Mouse (Mus musculus): Measurements from ENCODE around the gene Gli3. TPM values are rescaled to one million over a fixed set of nuclear protein-coding genes. Genes with fewer than 3 reads are reported as not detected.
A peak's percentile ranks its signal among the peaks of the same experiment; 100 is the strongest.

Gene Gli3
- polyA plus RNA-seq, 1 experiment from 2014 or later = 54.3 TPM

- no peak overlapping the region for H3K4me2 ChIP-seq (replicated peaks)
- H3K4me1 ChIP-seq = 0 out of 2 replicates have a peak, but pooled peaks cover 3% of the 10 kb centered on the region
- no peaks in the 10 kb centered on the region for H3K9me3 ChIP-seq
- no peaks in the 10 kb centered on the region for H3K27me3 ChIP-seq
- no peak overlapping the region for H3K4me3 ChIP-seq
- no peak for ATAC-seq (ENCODE audit: low FRiP score, low read depth)
- WGBS = 92% methylated on average over 4 of the region's 4 CpGs
- no peak overlapping the region for H3K9ac ChIP-seq
- H3K36me3 ChIP-seq = peaks cover 32% of the 10 kb centered on the region
- no peak overlapping the region for H3K27ac ChIP-seq
Observed at GRCm38 (mm10) chr13:15677106-15677760, 214.2 kb downstream of the Gli3 start.

- H3K4me3 ChIP-seq = no peak overlapping the region
Observed at GRCm38 (mm10) chr13:15681530-15681929, 218.5 kb downstream of the Gli3 start.

GRCm38 (mm10) chr13:15683006-15683405 lies 220.0 kb downstream of the Gli3 start:
- no peaks in the 10 kb centered on the region for H3K27me3 ChIP-seq
- 70% methylated on average over 1 of the region's 1 CpGs for WGBS

More at GRCm38 (mm10) chr13:15681530-15681929, 218.5 kb downstream of the Gli3 start:
- 0 out of 2 replicates have a peak, but pooled peaks cover 3% of the 10 kb centered on the region for H3K4me1 ChIP-seq
- H3K36me3 ChIP-seq = peaks cover 34% of the 10 kb centered on the region
- no peak for ATAC-seq (ENCODE audit: low FRiP score, low read depth)
- no peak overlapping the region for H3K9ac ChIP-seq
- H3K4me2 ChIP-seq (replicated peaks) = no peak overlapping the region
- no peaks in the 10 kb centered on the region for H3K27me3 ChIP-seq
- no peak overlapping the region for H3K27ac ChIP-seq
- no peaks in the 10 kb centered on the region for H3K9me3 ChIP-seq
- 97% methylated on average over 1 of the region's 1 CpGs for WGBS

DNA sequence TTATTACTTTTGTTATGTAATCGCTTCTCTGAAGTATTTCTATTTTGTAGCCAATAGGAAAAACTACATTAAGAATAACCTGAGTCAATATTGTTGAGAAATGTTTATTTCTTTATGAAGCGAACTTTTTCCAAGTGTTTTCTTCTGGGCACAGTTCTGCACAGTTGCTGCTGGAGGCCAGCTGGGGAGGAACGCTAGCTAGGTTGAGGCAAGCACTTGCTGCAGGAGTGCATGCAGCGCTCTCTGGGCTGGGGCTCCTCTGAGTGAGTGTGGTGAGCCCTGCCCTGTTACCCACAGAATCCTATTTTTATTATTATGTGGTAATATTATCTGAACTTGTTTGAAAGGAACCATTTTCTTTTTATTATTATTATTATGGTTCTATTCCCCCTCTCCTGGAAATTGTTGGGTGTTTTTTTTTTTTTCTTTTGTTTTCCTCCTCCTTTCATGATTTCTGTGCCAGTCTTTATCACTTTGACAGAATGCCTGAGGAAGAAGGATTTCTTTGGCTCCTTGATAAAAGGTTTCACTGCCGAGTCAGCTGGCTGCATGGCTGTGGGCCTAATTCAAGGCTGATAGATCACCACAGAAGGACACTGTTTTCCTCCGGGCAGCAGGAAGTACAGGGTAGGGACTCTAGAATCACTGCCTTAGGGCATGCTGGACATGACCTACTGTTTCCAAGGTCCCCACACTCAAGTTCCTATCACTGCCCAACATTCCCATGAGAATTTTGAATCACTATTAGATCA lies 225.2 kb downstream of the Gli3 start:
- no peaks in the 10 kb centered on the region for H3K27me3 ChIP-seq
- no peak overlapping the region for H3K4me2 ChIP-seq (replicated peaks)
- no peaks in the 10 kb centered on the region for H3K9me3 ChIP-seq
- no peak overlapping the region for H3K27ac ChIP-seq
- WGBS = 83% methylated on average over 6 of the region's 6 CpGs
- H3K4me3 ChIP-seq = no peak overlapping the region
- no peak for ATAC-seq (ENCODE audit: low FRiP score, low read depth)
- no peak overlapping the region for H3K9ac ChIP-seq
- peaks cover 8% of the 10 kb centered on the region; the same call in 1 of the 2 replicates for H3K36me3 ChIP-seq
- peaks cover 7% of the 10 kb centered on the region; the same call in 1 of the 2 replicates for H3K4me1 ChIP-seq

More at GRCm38 (mm10) chr13:15683006-15683405, 220.0 kb downstream of the Gli3 start:
- Histone ChIP-seq H3K4me1 (no peaks in the 10 kb centered on the region), H3K36me3 (peaks cover 29% of the 10 kb centered on the region), H3K9ac (no peak overlapping the region), H3K27ac (no peak overlapping the region), H3K4me2 (replicated peaks) (no peak overlapping the region), H3K9me3 (no peaks in the 10 kb centered on the region), H3K4me3 (no peak overlapping the region)
- no peak for ATAC-seq (ENCODE audit: low FRiP score, low read depth)

DNA sequence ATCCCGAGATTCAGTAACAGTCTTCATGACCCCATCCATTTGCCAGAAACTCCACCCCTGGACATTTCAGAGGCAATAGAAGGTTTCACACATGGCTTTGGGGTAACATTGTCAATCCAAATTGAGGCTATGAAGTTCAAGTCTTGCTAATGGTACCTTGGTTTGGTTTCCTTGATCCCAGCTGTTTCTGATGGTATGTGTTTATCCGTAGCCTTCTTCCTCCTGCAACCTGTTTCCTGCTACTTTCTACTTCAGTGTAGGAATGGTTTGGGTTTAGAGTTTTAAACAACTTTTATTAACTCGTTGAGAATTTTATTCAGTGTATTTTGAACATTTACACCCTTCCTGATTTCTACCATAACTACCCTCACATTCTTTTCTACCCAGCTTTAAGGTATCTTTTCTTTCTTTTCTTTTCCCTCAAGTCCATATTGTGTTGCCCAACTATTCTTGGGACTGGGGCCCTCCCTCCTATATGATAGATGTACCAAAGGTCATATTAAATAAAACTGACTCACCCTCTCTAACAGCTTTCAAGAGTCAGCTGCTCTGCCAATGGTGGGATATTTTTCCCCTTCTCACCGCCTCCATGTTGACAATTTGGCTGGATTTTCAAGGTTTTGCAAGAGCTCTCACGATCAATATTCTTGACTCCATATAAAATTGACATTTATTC lies 225.9 kb downstream of the Gli3 start:
- no peaks in the 10 kb centered on the region for H3K9me3 ChIP-seq
- H3K4me1 ChIP-seq = peaks cover 7% of the 10 kb centered on the region; the same call in 1 of the 2 replicates
- H3K36me3 ChIP-seq = peaks cover 3% of the 10 kb centered on the region; the same call in 1 of the 2 replicates
- H3K4me2 ChIP-seq (replicated peaks) = no peak overlapping the region
- no peaks in the 10 kb centered on the region for H3K27me3 ChIP-seq
- no peak overlapping the region for H3K27ac ChIP-seq
- no peak overlapping the region for H3K4me3 ChIP-seq
- ATAC-seq (ENCODE audit: low FRiP score, low read depth) = no peak
- WGBS = 85% methylated on average over 5 of the region's 5 CpGs
- H3K9ac ChIP-seq = no peak overlapping the region

DNA sequence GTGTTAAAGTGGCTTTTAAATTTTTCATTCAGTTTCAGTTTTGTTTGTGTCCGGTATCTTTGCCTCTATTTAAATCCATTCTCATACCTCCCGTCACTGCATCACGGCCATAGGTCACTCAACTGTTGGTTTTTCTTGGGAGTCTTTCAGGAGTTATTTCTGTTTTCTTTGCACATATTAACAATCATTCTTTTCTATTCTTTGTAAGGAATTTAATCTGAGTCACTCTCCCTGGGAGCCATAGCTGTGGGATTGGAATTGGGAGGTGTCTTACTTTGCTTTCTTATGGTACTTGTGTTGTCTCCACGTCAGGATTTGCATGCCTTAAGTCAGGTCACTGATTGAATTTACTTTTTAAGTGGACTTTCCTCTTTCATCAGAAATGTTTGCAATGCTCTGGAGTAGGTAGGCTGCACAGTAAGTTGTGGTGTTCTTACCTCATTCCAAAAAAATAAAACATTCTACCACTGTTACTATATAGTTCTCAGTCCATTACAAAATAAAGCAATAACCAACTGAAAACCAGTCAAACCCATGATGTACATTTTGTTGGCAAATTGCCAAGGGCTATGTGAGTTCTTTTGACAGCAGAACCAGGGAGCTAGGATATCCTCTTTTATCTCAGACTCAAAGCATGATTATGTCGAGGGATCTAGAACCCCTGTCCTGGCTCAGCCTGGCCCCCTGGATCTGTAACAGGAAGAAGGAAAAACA lies 228.9 kb downstream of the Gli3 start:
- no peak overlapping the region for H3K4me3 ChIP-seq
- no peaks in the 10 kb centered on the region for H3K27me3 ChIP-seq
- no peaks in the 10 kb centered on the region for H3K9me3 ChIP-seq
- WGBS = 76% methylated on average over 5 of the region's 5 CpGs
- H3K4me1 ChIP-seq = peaks cover 18% of the 10 kb centered on the region
- H3K36me3 ChIP-seq = peaks cover 3% of the 10 kb centered on the region; the same call in 1 of the 2 replicates
- no peak overlapping the region for H3K4me2 ChIP-seq (replicated peaks)
- no peak overlapping the region for H3K9ac ChIP-seq
- ATAC-seq (ENCODE audit: low FRiP score, low read depth) = no peak
- no peak overlapping the region for H3K27ac ChIP-seq

DNA sequence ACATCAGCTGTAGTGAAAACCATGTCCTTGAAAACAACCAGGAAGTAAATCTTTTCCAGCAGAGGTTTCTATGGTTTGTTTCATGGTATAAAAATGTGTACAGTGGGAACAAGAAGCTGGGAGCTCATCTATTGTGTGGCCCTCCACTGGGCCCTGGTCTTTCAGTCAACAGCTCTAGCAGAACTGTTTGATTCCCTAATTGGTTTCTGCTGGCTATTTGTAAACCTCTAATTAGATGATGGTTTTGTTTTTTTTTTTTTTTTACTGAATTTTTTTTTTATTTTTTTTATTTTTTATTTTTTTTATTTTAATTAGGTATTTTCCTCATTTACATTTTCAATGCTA lies 229.4 kb downstream of the Gli3 start:
- ATAC-seq (ENCODE audit: low FRiP score, low read depth) = no peak
- no peak overlapping the region for H3K4me3 ChIP-seq
- H3K27me3 ChIP-seq = no peaks in the 10 kb centered on the region
- peaks cover 3% of the 10 kb centered on the region; the same call in 1 of the 2 replicates for H3K36me3 ChIP-seq
- no peak overlapping the region for H3K4me2 ChIP-seq (replicated peaks)
- peaks cover 21% of the 10 kb centered on the region for H3K4me1 ChIP-seq
- no peak overlapping the region for H3K27ac ChIP-seq
- no peaks in the 10 kb centered on the region for H3K9me3 ChIP-seq
- no peak overlapping the region for H3K9ac ChIP-seq

DNA sequence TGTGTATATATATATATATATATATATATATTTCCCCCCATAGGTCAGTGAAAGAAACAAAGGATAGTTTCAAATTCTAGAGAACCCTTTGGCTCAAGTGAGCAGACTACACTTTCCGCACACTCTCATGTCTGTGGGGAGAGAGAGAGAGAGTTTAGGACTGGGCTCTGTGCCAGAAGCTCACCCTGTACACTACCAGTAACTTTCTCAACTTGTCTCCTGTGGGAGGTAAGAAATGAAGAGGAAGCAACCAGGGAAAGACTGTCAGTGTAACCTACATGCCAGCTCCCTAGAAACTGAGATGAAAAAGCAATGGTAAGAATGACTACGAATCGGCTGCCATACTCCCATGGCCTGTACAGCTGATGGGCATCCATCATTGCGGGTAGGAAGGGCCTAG lies 235.2 kb downstream of the Gli3 start:
- H3K27me3 ChIP-seq = no peaks in the 10 kb centered on the region
- no peak overlapping the region for H3K4me3 ChIP-seq
- H3K27ac ChIP-seq = peak overlapping the region; percentile 67; the same call in 1 of the 2 replicates
- 75% methylated on average over 4 of the region's 4 CpGs for WGBS
- ATAC-seq (ENCODE audit: low FRiP score, low read depth) = no peak
- peaks cover 43% of the 10 kb centered on the region for H3K4me1 ChIP-seq
- H3K4me2 ChIP-seq (replicated peaks) = no peak overlapping the region
- H3K9ac ChIP-seq = no peak overlapping the region
- no peaks in the 10 kb centered on the region for H3K36me3 ChIP-seq
- no peaks in the 10 kb centered on the region for H3K9me3 ChIP-seq

- Histone ChIP-seq H3K9me3 (no peaks in the 10 kb centered on the region), H3K4me3 (no peak overlapping the region), H3K9ac (no peak overlapping the region), H3K36me3 (no peaks in the 10 kb centered on the region; the same call in 1 of the 2 replicates), H3K27me3 (no peaks in the 10 kb centered on the region), H3K4me2 (replicated peaks) (peak overlapping the region; percentile 30; the same call in 1 of the 2 replicates), H3K4me1 (peaks cover 43% of the 10 kb centered on the region), H3K27ac (peak overlapping the region; percentile 67; the same call in 1 of the 2 replicates)
- WGBS = 46% methylated on average over 6 of the region's 6 CpGs
- ATAC-seq (ENCODE audit: low FRiP score, low read depth) = peak; percentile 63; the same call in 1 of the 2 replicates
Observed at GRCm38 (mm10) chr13:15699116-15699515, 236.1 kb downstream of the Gli3 start.

DNA sequence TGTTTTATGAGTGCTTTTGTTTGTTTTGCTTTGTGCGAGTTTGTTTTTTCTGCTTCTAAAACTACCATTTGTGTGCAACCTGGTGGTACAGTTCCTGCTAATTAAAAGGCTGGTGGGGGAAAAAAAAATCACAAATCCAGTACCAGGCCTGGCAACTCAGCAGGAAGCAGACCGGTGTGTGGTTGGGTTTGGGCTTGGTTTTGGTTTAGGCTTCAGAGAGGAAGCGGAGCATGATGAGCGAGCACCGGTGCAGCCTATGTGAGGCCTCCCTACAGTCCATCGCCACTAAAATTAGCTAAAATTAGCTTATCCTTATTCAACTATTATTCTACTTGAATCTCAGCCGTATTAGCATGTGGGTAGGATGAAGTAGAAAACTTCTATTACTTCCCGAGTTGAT lies 241.6 kb downstream of the Gli3 start:
- H3K9ac ChIP-seq = no peak overlapping the region
- no peak overlapping the region for H3K4me2 ChIP-seq (replicated peaks)
- H3K36me3 ChIP-seq = no peaks in the 10 kb centered on the region; the same call in 1 of the 2 replicates
- H3K9me3 ChIP-seq = no peaks in the 10 kb centered on the region
- WGBS = 69% methylated on average over 8 of the region's 8 CpGs
- no peak overlapping the region for H3K4me3 ChIP-seq
- peaks cover 52% of the 10 kb centered on the region for H3K4me1 ChIP-seq
- 0 out of 2 replicates have a peak overlapping the region, but pooled peaks have one; percentile 2 for H3K27ac ChIP-seq
- ATAC-seq (ENCODE audit: low FRiP score, low read depth) = no peak
- no peaks in the 10 kb centered on the region for H3K27me3 ChIP-seq

GRCm38 (mm10) chr13:15707481-15707881 lies 244.4 kb downstream of the Gli3 start:
- Histone ChIP-seq H3K4me2 (replicated peaks) (no peak overlapping the region), H3K27me3 (no peaks in the 10 kb centered on the region), H3K4me1 (peaks cover 45% of the 10 kb centered on the region), H3K9ac (no peak overlapping the region), H3K36me3 (no peaks in the 10 kb centered on the region; the same call in 1 of the 2 replicates), H3K9me3 (no peaks in the 10 kb centered on the region), H3K4me3 (no peak overlapping the region), H3K27ac (peak overlapping the region; percentile 58)
- no peak; the same call in 1 of the 2 replicates for ATAC-seq (ENCODE audit: low FRiP score, low read depth)
- 62% methylated on average over 4 of the region's 4 CpGs for WGBS
